22 mouse cellular contexts compared by ENCODE assay signal in genomic region chr17:49993631-49994030, GRCm38 (mm10).
"Had no signal": no experiment of that assay in that cellular context is flagged by ENCODE, and none has a peak within 500 bp of the region (broad histone marks: within the 10 kb centered on the region; RNA-seq: fewer than 3 reads in every experiment).

No protein-coding gene starts in this region.

- H3K4me2 ChIP-seq: limb, embryonic 13.5 days; liver, embryonic 13.5 days; lung, embryonic 15.5 days; midbrain, embryonic 11.5 days; neural tube, embryonic 12.5 days; neural tube, embryonic 15.5 days had no signal

- H3K36me3 ChIP-seq: limb, embryonic 13.5 days; liver, embryonic 13.5 days; lung, embryonic 15.5 days; neural tube, embryonic 12.5 days; neural tube, embryonic 15.5 days had no signal

- H3K4me1 ChIP-seq: megakaryocyte, embryonic 14.5 days; neural tube, embryonic 12.5 days had no signal

- H3K4me3 ChIP-seq: limb, embryonic 13.5 days; liver, embryonic 13.5 days; lung, embryonic 15.5 days; megakaryocyte, embryonic 14.5 days; neural tube, embryonic 12.5 days; neural tube, embryonic 15.5 days had no signal

- DNase-seq: kidney, adult 9 months; kidney, postnatal 14 days; kidney, postnatal 4 days; left cerebral cortex, postnatal 4 days; liver; liver, embryonic 13.5 days; lung, postnatal 10 days; lung, postnatal 36 days; midbrain, embryonic 14.5 days; right cerebral cortex, adult 18-20 months; right cerebral cortex, postnatal 14 days; right cerebral cortex, postnatal 4 days; thymus, adult 2 months; thymus, postnatal 14 days; thymus, postnatal 4 days had no signal

- H3K27ac ChIP-seq: limb, embryonic 13.5 days; liver, embryonic 13.5 days; lung, embryonic 15.5 days; neural tube, embryonic 12.5 days; neural tube, embryonic 15.5 days; stomach, postnatal 0 days had no signal

- H3K9me3 ChIP-seq: limb, embryonic 13.5 days; liver, embryonic 13.5 days; lung, embryonic 15.5 days; megakaryocyte, embryonic 14.5 days; neural tube, embryonic 12.5 days; neural tube, embryonic 15.5 days had no signal

- H3K27me3 ChIP-seq: limb, embryonic 13.5 days; liver, embryonic 13.5 days; lung, embryonic 15.5 days; megakaryocyte, embryonic 14.5 days; neural tube, embryonic 12.5 days; neural tube, embryonic 15.5 days had no signal

- H3K9ac ChIP-seq: limb, embryonic 13.5 days; liver, embryonic 13.5 days; lung, embryonic 15.5 days; neural tube, embryonic 12.5 days; neural tube, embryonic 15.5 days had no signal
